Mouse (Mus musculus): Measurements from ENCODE around the gene Spop.

The Spop gene

DNA sequence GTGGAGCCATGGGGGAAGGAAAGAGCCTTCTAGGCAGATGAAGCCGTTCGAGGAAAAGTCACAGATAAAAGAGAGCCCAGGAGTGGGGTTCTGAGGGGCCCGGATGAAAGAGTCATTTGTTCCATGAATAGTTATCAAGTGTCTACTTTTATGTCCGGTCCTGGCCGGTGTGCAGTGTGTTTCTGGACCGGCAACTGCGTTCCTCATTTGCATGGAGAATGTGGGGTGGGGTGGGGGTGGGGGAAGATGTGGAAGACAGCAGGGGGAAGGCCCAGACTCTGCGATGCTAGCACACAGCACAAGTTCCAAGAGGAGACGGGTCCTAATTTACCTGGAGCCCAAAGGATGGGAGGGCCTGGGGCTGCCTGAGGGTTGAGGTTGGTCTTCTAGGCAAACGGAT, 105.4 kb downstream of the Spop start:
- DNase-seq (ENCODE audit: low read depth, low spot score): peak; percentile 63

DNA sequence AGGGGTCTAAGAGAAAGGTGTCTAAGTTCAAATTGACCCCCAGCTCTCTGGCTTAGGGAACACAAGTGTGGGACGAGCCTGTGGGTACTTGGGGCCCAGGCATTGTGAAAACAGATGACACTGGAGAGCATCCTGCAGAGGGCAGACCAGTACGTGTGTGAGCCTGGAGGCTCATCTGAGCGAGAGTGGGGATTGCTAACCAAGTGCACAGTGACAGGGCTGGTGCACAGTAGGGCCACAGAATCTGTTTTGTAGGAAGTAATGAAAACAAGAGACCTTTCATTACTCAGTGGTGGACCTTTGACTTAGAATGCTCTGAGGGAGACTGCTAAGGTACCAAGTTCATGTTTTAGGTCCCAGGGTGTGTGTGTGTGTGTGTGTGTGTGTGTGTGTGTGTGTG, 106.1 kb downstream of the Spop start:
- DNase-seq (ENCODE audit: low read depth, low spot score): peak; percentile 48

- peak; percentile 96 for DNase-seq (ENCODE audit: low read depth, low spot score)
Measured at GRCm38 (mm10) chr11:95520456-95521072, 106.7 kb downstream of the Spop start.

DNA sequence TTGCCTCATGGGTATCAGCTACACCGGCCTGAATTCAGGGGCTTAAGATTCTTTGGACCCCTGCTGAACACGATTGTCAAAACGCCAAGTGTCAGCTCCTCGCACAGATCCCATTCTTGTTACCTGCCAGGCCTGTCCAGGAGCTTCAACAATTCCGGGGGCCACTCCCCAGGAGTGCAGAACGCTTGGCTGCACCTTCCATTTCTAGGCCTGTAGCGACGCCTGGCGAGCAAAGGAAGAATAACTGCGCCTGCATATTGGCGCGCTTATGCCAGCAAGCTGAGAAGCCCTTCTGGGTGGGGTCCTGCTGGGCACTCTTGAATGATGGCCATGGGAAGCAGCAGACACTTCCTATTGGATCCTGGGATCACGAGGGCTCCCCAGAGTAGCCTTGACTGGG, 107.7 kb downstream of the Spop start:
- DNase-seq (ENCODE audit: low read depth, low spot score): peak; percentile 89

DNA sequence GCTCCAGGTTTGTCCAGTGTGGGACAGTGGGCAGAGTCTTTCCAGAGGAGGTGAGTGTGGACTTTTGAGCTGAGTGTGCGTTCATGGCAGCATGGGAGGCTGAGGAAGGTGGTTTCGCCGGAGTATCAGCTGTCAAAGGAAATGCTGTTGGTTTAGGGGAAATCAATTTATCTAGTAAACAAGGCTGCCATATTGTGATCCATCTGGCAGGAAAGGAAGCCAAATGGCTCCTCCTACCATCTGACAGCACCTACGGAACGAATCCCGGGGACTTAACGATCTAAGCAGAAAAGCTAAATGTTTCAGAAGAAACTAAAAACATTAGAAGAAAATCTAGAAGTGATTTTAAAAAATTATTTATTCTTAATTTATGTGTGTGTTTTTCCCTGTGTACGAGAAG, 113.4 kb downstream of the Spop start:
- no peak for DNase-seq (ENCODE audit: low read depth, low spot score)

GRCm38 (mm10) chr11:95528231-95528630, 114.4 kb downstream of the Spop start:
- DNase-seq (ENCODE audit: low read depth, low spot score): peak; percentile 45

GRCm38 (mm10) chr11:95532353-95533072, 118.6 kb downstream of the Spop start:
- DNase-seq (ENCODE audit: low read depth, low spot score): peak; percentile 95

- peak; percentile 86 for DNase-seq (ENCODE audit: low read depth, low spot score)
Measured at GRCm38 (mm10) chr11:95533484-95534160, 119.7 kb downstream of the Spop start.

DNA sequence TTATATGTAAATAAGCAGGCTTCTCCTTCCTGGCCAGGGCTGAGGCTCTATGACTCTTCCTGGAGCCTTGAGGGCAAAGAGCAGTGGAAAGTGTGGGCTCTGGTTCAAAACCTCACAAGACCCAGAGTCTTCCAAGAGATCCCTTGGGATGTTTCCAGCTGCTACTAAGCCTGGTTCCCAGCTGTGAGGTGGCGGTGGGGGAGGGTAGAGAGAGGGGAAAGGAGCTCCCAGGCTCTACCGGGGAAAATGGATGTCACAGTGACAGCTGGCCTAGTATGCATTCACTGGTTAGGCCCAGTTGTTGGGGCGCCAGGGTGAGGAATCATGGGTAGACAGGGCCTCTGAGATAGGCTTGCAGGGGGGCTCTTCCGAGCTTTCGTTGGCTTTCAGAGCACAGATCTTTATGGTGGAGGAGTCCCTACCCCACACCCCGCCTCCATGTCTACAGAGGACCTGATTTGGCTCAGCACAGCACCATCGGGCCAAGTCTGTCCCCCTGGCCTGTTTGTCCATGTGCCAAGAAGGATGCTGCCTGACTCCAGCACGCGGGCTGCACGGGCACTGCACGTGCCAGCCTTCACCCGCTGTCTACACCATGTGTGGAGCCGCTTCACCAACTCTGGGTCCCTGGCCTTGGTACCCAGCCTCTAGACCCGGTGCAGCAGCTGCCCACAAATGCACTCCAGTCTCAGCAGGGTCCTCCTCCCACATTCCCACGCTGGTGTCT, 124.7 kb downstream of the Spop start:
- DNase-seq (ENCODE audit: low read depth, low spot score): no peak

DNA sequence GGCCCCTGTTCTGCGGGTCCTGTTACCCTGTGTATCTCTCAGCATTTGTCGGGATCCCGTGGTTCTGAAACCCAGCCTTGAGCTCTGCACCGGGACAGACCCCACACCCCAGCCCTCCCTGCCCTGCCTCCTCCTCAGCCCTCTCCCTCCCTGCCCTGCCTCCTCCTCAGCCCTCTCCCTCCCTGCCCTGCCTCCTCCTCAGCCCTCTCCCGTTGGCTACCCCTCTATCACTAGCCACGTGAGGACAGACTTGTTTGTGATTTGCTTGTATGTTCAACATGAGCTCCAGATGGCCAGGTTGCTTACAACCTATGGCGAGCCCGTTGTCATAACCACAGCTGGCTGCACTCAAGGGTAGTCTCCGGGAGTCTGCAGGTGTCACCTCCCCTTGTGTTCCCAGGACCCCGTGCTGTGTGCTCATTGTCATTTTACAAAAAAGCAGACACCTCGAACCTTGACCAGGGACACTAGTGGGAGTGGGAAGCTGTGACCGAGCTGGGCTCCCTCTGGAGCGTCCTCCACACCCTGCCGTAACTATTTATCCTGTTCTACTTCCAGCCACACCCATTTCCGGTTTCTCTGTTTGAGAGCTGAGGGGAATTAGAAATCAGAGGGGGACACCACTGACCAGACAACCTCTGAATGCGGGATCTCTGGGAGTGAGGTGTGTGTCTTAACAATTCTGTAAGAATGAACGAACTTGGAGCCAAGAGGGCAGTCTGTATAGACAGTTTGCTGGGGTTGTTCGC, 126.9 kb downstream of the Spop start:
- peak; percentile 60 for DNase-seq (ENCODE audit: low read depth, low spot score)

Measured in ZHBTc4 (cell line).